Mouse (Mus musculus): Measurements from ENCODE around the gene Rsph14.

The Rsph14 gene

DNA sequence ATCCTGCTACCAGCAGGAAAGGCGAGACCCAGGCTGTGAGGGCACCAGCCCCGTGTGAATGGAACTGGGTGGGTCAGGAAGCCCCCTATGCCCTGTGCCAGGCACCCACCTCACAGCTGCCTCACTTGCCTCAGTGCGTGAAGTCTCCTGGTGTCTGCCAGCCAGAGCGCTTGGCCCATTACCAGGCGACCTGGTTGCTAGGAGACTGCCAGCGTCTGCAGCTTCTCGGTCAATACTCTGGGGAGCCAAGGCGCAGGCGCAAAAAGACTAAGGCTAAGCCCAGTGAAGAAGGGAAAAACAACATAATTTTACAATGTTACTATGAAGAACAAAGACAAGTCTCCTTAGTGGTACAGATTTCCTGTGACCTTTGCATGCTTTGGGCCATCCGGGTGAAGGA is at the start of gene Rsph14:
Gene Rsph14, minus strand, starts transcription at position 192 of the 400 bp plus-strand sequence.
- DNase-seq (ENCODE audit: low spot score), result peak; percentile 91

DNA sequence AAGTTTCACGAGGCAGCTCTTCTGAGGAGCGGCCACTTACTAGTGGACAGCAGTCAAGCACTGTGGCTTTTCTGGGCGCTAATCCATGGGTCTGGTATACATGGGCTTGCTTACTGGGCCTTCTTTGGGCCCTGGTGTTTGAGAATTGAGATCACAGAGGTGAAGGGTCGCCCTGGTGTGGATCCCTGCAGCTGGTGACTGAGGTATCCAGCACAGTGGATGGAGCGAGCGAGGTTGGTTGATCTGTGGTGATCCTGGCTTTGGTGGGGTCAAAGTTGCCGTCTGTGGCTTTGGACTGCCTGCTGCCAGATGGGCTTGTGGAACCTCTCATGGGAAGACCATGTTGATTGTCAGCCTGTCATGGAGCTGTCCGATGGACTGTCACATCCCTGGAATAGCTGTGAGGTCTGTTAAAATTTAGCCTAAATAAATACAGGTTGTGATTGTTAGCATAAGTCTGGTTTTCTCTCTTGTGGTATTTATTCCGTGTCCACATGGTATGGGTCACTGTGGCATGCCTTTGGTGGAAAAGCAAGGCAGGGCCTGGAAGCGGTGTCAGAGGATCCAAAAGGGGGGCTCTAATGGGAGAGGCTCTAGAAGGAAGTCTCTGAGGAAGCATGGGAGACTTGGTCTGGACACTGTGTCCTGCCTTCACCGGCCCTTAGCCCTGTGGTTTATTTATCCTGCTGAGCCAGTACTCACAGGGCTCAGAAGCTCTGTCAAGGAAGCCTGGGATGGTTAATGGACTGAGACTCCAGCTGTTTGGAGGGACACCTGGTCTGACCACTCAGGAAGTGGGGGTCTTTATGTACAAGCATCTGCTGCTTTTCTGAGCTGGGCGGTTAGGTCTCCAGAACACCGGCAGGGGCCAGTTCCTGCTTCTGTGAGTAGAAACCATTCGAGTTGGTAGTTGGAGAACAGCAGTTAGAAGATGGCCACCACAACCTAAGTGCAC is 46.1 kb upstream of the Rsph14 start:
- DNase-seq (ENCODE audit: low spot score), result no peak

DNA sequence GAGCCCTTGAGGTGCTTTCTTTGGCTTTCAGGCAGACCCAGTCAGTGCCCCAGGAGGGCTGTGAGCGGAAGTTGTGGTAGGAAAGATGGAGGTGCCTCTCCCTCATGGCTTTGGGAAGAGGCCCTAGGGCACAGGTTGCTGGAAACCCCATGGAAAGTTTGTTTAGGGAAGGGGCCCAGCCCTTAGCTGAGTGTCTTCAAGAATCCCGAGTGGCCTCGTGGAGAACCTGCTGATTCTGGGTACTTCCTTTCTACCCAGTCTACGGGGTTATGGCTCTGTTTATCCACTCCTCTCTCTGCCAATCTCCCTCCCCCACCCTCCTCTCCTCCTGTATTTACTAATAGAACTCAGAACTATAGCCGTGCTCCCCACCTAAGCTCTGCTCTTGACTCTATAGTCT is 43.3 kb upstream of the Rsph14 start:
- no peak for DNase-seq (ENCODE audit: low spot score)

DNA sequence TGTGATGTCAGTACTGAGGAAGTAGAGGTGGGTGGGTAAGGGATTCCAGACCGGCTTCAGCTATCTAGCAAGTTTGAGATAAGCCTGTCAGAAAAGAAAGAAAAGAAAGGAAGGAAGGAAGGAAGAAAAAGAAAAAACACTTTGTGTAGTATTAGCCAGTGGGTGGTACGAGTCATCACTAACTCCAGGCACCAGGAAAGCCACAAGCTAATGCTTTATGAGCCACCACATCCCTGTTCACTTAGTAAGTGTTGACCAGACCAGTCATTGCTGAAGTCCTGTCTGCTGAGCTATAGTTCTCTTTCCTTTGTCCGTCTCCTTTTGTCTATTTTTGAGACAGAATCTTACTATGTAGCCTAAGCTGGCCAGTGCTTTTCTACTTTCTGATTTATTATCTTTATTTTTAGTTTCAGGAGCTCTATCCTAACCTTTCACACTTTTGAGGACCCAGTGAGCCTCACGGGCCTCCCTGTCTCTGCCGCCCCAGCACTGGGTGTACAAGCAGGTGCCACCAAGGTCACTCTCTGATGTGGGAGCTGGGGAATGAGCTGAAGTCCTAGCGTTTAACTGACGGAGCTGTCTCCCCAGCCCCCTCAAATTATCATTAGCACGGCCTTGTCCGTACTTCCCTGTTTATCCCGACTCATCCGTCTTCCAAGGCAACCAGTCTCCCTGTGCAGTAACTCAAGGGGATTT is 38.0 kb upstream of the Rsph14 start:
- DNase-seq (ENCODE audit: low spot score), result no peak

DNA sequence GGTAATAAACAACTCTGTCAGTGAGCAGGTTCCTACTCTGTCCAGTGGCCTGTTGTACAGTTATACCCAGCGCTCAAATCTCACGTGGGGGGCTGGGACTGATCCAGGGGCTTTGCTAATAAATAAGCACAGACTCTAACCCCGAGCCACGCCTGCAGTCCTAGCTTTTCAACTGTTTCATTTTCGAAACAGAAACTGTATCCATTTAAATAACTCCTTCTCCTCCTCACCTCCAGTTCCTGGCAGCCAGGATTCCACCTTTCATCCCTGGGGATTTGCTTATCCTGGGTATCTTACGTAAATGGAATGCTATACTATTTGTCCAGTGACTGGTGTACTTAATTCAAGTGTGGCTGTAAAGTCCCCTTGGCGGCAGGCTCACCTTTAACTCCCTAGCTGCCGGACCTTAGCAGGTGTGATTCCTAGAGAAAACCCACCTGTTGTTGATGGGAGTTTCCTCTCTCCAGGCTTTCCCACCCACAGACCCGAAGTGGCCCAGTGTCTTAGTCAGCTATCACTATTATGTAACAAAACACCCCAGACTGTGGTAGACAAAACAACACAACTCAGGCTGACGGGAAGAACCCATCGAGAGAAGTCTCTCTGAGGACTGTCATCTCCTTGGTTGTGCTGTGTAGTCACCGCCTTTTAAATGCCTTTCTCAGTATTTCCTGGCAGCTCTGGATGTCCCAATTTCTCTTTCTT is 36.4 kb upstream of the Rsph14 start:
- DNase-seq (ENCODE audit: low spot score), result no peak

DNA sequence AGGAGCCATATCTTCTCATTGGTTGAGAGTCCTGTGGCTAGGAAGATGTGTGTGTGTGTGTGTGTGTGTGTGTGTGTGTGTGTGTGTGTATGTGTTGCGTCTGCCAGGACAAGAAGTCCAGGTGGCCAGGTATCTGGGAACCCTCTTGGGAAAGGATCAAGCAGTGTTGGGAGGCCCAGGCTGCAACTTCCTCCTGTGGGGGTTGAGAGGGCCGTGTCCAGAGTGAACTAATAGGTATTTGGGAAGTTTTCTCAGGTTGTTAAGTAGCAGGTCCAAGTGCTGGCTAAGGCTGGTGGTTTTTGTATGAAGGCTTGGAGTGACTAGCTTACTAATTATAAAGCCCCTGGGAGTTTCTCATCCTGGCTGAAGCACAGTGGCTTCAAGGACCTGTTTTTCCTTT is 35.7 kb upstream of the Rsph14 start:
- DNase-seq (ENCODE audit: low spot score), result no peak

DNA sequence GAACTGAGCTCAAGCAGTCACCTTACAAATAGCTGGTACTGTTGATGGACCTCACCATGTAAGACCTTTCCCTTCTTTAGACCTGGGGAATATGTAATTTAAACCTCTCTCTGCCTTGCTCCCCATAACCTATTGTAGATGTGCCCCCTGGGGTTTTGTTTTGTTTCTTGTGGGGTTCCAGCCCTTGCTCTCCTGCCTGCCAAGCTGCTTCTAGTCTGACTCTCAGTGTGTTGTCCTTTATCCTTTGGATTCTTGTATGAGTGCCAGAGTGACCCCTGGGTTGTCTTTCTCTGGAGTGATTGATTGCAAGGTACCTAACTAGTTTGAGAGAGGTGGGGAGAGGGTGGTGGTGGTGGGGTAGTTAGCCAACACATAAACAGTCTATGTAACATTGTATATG is 35.1 kb upstream of the Rsph14 start:
- DNase-seq (ENCODE audit: low spot score), result no peak

DNA sequence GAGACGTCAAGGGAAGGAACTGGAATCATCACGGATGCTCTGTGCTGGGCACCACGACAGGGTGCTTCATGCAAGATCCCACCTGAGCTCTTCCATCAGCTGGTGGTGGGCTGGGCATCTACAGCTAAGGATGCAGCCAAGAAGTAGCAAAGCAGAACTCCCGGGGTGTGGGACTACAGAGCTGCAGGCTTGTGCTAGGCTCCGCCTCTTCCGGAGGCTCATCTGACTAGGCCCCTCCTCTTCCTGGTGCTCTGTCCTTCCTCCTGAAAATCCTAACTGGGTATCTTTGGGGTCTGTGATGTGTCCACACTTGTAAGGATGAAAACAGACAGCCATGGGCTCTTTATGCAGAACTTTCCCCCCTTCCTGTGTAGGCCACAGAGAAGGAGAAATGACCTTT is 33.3 kb upstream of the Rsph14 start:
- no peak for DNase-seq (ENCODE audit: low spot score)

DNA sequence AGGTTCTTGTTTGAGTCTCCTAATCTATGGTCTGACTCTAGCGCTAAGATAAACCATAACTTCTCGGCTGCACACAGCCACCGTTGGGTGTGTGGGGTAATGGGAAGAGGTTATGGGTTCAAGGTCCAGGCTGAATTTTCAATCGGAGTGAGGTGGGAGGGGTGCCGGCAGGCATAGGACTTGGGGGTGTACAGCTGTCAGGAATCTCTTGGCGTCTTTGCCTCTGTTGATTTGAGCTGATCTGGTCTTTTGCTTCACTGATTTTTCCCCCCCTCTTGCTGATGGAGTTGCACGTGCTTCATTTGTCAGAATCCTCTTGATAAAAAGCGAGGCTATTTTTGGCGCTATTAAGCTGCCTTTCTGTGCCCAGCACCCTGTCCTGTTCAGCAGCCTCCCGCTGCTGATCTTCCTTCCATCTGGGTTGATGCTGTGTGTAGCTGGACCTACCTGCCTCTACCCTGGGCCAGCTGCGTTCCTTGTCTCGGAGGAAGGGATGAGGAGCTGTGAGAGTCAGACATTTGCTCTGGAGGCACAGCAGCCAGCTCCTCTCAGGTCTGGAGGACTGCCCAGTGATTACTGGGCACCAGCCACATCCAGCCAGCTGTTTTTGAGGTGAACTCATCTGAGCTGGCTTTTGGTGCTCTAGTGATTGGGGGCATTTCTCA is 31.0 kb upstream of the Rsph14 start:
- no peak for DNase-seq (ENCODE audit: low spot score)

DNA sequence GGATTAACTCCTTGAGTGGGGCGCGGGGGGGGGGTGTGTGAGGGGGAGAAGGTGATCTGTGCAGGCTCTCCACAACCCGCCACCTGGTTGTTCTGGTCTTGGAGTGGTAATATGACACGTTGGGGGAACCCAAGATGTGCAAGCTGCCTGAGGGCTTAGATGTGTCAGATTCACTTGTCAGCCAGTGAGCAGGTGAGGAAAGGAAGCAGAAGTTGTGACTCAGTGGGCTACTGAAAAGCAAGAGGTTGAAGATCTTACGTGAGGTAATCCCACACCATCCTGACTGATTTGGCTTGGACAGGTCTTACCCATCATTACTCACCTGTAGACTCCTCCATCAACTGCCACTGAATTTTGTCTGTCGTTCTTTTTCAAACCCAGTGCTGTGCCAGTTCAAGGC is 30.2 kb upstream of the Rsph14 start:
- DNase-seq (ENCODE audit: low spot score), result no peak

DNA sequence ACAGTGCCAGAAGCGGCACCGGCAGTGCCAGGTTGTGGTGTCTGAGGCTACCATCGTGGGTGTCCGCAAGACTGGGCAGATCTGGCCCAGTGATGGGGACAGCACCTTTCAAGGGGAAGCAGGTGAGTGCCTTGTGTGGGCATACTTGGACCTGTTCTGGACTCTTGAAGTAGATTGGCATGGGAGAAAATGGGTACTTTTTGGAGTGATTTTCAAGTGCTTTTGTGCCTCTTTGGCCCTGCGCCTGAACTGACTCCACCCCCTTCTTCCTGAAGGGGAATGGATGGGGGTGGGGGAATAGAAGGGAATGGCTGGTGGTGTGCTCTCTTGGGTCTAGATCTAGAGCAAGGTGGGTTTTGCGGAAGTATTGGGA is 29.8 kb upstream of the Rsph14 start:
- no peak for DNase-seq (ENCODE audit: low spot score)

DNA sequence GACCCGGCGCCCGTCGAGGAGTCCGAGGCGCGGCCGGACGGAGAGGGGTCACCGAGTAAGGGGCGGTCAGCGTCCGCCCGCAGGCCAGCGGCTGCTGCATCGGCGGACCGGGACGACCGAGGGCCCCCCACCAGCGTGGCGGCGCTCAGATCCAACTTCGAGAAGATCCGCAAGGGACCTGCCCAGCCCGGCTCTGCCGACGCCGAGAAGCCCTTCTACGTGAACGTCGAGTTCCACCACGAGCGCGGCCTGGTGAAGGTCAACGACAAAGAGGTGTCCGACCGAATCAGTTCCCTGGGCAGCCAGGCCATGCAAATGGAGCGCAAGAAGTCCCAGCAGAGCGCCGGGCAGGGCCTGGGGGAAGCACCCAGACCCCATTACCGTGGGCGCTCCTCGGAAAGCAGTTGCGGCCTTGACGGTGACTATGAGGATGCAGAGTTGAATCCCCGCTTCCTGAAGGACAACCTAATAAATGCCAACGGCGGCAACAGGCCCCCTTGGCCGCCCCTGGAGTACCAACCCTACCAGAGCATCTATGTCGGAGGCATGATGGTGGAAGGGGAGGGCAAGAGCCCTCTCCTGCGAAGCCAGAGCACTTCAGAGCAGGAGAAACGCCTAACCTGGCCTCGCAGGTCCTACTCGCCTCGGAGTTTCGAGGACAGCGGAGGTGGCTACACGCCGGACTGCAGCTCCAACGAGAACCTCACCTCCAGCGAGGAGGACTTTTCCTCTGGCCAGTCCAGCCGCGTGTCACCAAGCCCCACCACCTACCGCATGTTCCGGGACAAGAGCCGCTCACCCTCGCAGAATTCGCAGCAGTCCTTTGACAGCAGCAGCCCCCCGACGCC is 29.2 kb upstream of the Rsph14 start:
- DNase-seq (ENCODE audit: low spot score), result peak; percentile 42

DNA sequence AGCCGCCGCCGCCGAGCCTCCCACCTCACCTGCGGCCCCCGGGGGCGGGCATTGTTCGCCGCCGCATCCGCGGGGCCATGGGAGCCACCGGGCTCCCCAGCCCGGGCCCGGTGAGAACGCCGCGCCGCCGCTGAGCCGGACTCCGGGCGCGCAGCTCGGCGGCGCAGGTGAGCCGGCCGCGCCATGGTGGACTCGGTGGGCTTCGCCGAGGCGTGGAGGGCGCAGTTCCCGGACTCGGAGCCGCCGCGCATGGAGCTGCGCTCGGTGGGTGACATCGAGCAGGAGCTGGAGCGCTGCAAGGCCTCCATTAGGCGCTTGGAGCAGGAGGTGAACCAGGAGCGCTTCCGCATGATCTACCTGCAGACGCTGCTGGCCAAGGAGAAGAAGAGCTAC is 28.5 kb upstream of the Rsph14 start:
- peak; percentile 32 for DNase-seq (ENCODE audit: low spot score)

DNA sequence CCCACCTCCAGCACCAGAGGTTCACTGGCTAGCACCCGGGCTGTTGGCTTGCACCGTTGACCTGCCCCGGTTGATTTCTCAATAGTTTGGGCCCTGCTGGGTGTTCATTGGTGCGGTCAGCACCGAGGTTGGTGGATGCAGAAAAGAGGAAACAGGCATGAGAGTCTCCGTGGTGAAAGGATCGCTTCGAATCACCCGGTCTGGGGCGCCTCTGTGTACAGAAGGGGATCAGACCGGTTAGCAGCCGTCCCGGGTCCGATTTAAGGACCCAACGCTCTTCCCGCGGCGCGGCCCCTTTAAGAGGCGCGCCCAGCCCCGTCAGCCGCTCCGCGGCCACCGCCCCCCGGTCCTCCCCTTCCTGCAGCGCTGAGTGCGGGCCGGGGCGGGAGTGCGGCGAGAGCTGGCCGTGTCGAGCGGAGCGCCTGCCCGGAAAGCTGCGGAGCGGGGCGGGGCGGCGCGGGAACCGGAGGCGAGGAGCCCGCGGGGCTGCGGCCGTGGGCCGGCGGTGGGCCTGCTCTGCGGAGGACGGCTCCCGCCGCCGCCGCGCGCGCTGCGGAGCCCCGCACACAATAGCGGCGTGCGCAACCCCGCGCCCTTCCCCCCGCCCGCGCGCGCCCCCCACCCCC is 27.9 kb upstream of the Rsph14 start, which contains the start of gene Bcr:
Gene Bcr, plus strand, starts transcription at position 376 of the 626 bp plus-strand sequence.
- DNase-seq (ENCODE audit: low spot score), result peak; percentile 80

DNA sequence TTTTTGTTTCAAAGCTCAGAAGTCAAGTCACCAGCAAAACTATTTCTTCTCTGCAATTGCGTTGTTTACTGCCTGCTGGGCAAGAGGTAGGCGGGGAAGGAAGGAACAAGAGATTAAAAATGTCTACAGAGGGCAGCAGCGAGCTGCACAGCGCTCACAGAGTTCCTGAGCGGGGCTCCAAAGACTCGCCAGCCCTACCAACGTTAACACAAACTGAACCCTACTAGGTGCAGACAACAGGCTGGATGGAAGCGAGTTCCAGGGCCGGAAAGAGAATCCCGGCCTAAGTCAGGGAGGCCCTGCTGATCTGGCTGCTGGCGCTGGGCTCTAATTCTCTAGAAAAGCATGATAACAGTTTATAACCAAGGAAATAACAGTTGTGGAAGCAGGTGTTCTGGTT is 27.0 kb upstream of the Rsph14 start:
- peak; percentile 89 for DNase-seq (ENCODE audit: low spot score)

DNA sequence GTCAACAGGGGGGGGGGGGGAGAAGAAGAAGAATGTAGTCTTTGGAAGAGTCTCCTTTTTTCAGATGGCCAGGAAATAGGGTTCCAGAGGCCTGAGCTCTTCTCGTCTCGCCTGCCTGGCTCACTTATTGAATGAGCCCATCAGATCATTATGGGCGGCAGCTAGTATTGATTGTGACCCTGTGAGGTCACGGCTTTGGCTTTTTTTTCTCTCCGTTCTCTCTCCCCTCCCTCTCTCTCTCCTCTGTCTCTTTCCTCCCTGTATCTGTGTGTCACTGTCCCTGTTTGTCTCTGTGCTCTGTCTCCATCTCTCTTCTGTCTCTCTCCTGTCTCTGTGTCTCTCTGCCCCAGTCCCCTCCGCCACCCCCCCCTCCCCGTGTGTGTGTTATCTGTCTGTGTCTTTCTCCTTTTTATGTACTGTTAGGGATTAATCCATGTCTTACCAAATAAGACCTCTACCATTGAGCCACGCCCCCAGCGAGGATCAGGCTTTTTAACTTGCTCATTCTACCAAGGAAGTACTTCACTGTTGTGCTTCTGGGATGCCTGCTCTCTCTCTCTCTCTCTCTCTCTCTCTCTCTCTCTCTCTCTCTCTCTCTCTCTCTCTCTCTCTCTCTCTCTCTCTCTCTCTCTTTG is 26.5 kb upstream of the Rsph14 start:
- peak; percentile 46 for DNase-seq (ENCODE audit: low spot score)

DNA sequence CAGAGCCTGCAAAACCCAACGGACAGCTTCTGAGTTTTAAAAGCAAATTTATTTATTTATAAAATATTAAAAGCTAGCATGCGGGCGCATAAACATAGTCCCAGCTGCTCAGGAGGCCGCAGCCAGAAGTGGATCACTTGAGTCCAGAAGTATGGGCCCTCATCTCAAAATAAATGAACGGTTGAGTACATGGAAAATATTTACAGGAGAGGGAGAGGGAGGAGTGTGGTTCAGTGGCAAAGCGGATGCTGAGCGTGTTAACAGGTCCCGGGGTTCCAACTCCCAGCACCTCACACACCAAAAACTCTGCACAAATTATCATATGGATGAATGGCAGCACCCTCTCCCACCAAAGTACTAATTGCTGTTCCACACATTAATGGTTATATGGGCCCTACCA is 25.9 kb upstream of the Rsph14 start:
- DNase-seq (ENCODE audit: low spot score), result no peak

DNA sequence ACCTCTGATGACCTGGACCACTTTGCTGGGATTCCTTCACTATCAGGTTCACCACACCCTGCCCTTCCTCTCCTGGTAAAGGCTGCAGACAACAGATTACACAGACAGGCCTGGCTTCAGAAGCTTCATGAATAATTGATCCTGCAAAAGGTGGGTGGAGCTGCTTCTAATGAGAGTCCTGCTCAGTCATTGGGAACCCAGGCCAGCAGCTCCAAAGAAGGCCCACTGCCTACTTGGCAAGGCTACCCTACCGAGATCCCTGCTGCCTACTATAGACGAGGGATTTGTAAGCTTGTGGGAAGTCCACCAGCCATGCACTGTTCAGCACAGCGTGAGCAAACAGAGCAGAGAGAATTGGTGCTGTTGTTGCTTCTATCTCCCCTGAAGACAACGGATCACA is 23.9 kb upstream of the Rsph14 start:
- peak; percentile 62 for DNase-seq (ENCODE audit: low spot score)

DNA sequence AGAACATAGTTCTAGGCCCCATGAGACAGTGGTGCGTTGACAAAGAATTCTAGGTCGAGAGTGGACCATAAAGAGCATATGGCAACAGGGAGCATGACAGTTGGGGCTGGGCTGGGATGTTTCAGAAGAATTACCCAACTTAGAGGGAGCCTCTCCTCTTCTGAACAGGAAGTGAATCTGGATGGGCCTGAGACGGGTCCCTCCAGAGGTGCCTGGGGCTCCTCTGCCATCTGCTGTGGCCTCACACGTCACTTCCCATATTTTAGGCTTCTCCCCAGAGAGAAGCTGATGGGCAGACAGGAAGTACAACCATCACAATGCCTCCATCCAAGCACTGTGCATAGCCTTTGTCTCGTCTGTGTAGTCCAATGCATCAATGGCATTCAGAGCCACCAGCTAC is 23.3 kb upstream of the Rsph14 start:
- peak; percentile 35 for DNase-seq (ENCODE audit: low spot score)

DNA sequence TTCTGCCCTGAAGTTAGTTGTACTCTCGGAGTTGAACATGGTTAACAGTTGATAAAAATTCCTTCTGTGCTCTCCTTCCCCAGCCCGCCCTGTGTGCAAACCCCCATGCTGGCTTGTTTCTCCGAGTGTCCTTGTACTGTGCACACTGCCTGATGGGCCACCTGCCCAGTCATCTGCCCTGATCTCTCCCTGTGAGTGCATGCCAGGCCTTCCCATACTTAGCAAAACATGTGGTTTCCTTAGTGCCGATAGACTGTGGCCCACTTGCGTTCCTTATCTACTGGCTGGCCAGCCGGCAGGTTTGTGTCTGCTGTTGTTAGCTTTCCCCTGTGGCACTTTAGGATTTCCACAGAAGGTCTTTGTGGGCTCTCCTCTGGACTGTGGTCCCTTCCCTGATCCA is 21.7 kb upstream of the Rsph14 start:
- DNase-seq (ENCODE audit: low spot score), result no peak

All from retina, embryonic 14.5 days (tissue).